Mouse (Mus musculus) liver, postnatal 0 days (tissue): ENCODE measurements around the gene Trp53rkb. TPM values are rescaled to one million over a fixed set of nuclear protein-coding genes. Genes with fewer than 3 reads are reported as not detected.
A peak's percentile ranks its signal among the peaks of the same experiment; 100 is the strongest.
"Not testable (repeated sequence)": the region's sequence is repeated elsewhere in the genome, so short reads cannot be mapped to it uniquely, and the experiment has no call there.

ENCODE experiments used
- ATAC-seq: fragments of 200-750 bp; cut with Nextera tagmentation; 2 replicates; pipeline ENCODE4 v1.8.0; 2017; ENCODE audit warnings: mild to moderate bottlenecking, moderate library complexity
- DNase-seq: peaks from one replicate; pipeline ENCODE4 v3.0.0-alpha.2; 2016
- H3K27ac ChIP-seq: fragments of 300-500 bp; sonication (generic); 2 replicates; pipeline ENCODE4 v1.5.1; 2014; ENCODE audit warnings: antibody characterized with exemption, moderate library complexity, mild to moderate bottlenecking, low read depth
- H3K27me3 ChIP-seq: fragments of 300-500 bp; sonication (generic); 2 replicates; pipeline ENCODE4 v1.6.1; 2014; ENCODE audit warnings: low read length, control low read depth, mixed read lengths; ENCODE audit not compliant: insufficient read depth
- H3K36me3 ChIP-seq: fragments of 300-500 bp; sonication (generic); replicated peaks from 2 replicates; pipeline ENCODE4 v1.6.1; 2014; ENCODE audit warnings: mild to moderate bottlenecking, control low read depth, low read length, moderate library complexity, mixed read lengths; ENCODE audit not compliant: insufficient read depth
- H3K4me1 ChIP-seq: fragments of 300-500 bp; sonication (generic); 2 replicates; pipeline ENCODE4 v1.6.1; 2014; ENCODE audit warnings: antibody characterized with exemption, mild to moderate bottlenecking, control low read depth; ENCODE audit not compliant: insufficient read depth
- H3K4me2 ChIP-seq: fragments of 300-500 bp; sonication (generic); 2 replicates; pipeline ENCODE4 v1.6.1; 2014; ENCODE audit warnings: low read depth, mild to moderate bottlenecking, low read length, moderate library complexity, mixed read lengths
- H3K4me3 ChIP-seq: fragments of 300-500 bp; sonication (generic); 2 replicates; pipeline ENCODE4 v1.5.1; 2014; ENCODE audit warnings: low read depth, low read length
- H3K9ac ChIP-seq: fragments of 300-500 bp; sonication (generic); replicated peaks from 2 replicates; pipeline ENCODE4 v1.6.1; 2014; ENCODE audit warnings: mild to moderate bottlenecking, moderate library complexity
- H3K9me3 ChIP-seq: fragments of 300-500 bp; sonication (generic); 2 replicates; pipeline ENCODE4 v1.6.1; 2016; ENCODE audit warnings: mild to moderate bottlenecking, control low read depth, low read length, mixed read lengths
- CTCF ChIP-seq: sonication (generic); IDR thresholded peaks from 2 replicates; pipeline ENCODE4 v1.5.1; 2016; ENCODE audit warnings: antibody characterized with exemption, low read depth
- EP300 ChIP-seq: IDR thresholded peaks from 2 replicates; pipeline ENCODE4 v1.6.1; 2016; ENCODE audit warnings: antibody characterized with exemption, low read depth, mild to moderate bottlenecking
- whole genome bisulfite sequencing: fragments of 180-500 bp; shearing (Covaris S2); extraction: QIAGEN DNeasy Blood & Tissue Kit; methylation state at CpG from one replicate; pipeline ENCODE4 v1.1.7; 2014; ENCODE audit not compliant: insufficient replicate concordance; 5-methylcytosine and 5-hydroxymethylcytosine counted together
- polyA plus RNA-seq: library from polyadenylated mRNA; unstranded; fragments of >200 nt; fragmentation: Nextera tagmentation; extraction: Ambion mirVana; gene quantifications from 2 replicates; pipeline ENCODE4 v1.2.1, GENCODE M21; 2015

The Trp53rkb gene
- 3.0 and 3.1 TPM in 2 replicates for polyA plus RNA-seq

DNA sequence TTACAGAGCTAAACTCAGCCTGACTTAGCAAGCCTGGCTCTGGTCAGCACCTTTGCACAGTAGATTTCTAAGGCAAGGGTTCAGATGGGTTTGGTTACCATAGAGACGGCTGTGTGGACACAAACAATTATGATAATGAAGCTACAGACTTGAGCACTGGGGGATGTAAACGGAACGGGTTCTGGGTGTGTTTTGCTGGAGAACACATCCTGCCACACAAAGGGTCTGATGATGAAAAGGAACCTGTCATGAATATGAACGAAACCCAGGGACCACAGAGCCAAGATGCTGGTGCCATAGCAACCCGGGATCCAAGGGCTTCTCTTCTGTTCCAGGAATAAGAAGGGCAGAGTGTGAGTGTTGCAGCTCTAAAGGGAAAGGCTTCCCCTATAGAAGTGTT is at the start of gene Trp53rkb:
Trp53rkb (plus strand) TSS at position 177 of the 400 bp plus-strand sequence.
- Histone ChIP-seq H3K4me2 (peak within 1 kb of the TSS; percentile 84), H3K27me3 (no peaks in the 10 kb centered on the region), H3K9ac (peak within 1 kb of the TSS; percentile 81), H3K27ac (peak within 1 kb of the TSS; percentile 71), H3K4me3 (peak within 1 kb of the TSS; percentile 85), H3K4me1 (peaks cover 7% of the 10 kb centered on the region), H3K9me3 (no peaks in the 10 kb centered on the region), H3K36me3 (0 out of 2 replicates have a peak, but pooled peaks cover under 1% of the 10 kb centered on the region)
- DNase-seq (no peak), ATAC-seq (no peak)
- WGBS = 80% methylated on average over 5 of the region's 5 CpGs
- TF ChIP-seq CTCF = no peak
- no peak for TF ChIP-seq EP300

DNA sequence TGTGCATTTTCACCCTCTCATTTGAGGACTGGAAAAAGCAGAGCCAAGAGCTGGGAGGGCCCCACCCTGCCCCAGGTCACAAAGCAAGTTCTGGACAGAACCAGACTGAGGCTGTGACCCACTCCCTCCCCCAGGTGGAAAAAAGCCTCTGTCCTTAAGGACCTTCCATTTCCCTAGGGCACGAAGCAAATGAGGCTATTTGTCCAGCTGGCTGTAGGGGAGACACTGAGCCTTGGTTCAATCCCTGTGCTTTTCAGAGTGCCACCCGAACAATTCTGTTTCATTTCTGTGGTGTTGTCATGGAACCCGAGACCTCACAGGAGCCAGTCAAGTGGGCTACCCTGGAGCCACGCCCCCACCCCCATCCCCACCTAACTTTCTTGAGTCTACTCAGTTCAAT is 48.8 kb upstream of the Trp53rkb start:
- Histone ChIP-seq H3K4me3 (no peak overlapping the region), H3K4me1 (peaks cover 9% of the 10 kb centered on the region; the same call in 1 of the 2 replicates), H3K4me2 (no peak overlapping the region), H3K27me3 (no peaks in the 10 kb centered on the region), H3K36me3 (no peaks in the 10 kb centered on the region), H3K9ac (no peak overlapping the region), H3K9me3 (no peaks in the 10 kb centered on the region), H3K27ac (no peak overlapping the region)
- TF ChIP-seq EP300 (no peak), CTCF (no peak)
- no peak for ATAC-seq
- DNase-seq = no peak
- 64% methylated on average over 4 of the region's 4 CpGs for WGBS

DNA sequence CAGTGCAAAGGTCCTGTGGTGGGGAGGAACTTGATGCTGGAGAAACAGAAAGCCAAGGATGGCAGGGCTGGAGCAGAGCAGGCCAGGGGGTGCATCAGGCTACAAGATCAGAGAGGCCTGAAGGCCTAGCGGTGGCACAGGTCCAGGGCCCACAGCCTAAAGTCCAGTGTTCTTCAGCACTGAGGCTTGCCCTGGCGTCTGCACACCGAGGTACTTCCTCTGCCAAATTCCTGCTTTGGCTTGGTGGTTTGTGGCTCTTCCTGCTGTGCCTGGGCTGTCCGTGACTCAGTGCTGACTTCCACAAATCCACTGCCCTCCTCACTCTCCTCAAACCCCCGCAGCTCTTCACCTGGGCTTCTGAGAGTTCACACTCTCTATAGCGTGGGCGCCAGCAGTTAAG is 47.9 kb upstream of the Trp53rkb start:
- Histone ChIP-seq H3K27me3 (no peaks in the 10 kb centered on the region), H3K4me3 (no peak overlapping the region), H3K36me3 (no peaks in the 10 kb centered on the region), H3K4me2 (no peak overlapping the region), H3K9ac (no peak overlapping the region), H3K27ac (no peak overlapping the region), H3K4me1 (peaks cover 9% of the 10 kb centered on the region; the same call in 1 of the 2 replicates), H3K9me3 (no peaks in the 10 kb centered on the region)
- TF ChIP-seq CTCF = no peak
- no peak for ATAC-seq
- no peak for DNase-seq
- WGBS = 57% methylated on average over 7 of the region's 7 CpGs

DNA sequence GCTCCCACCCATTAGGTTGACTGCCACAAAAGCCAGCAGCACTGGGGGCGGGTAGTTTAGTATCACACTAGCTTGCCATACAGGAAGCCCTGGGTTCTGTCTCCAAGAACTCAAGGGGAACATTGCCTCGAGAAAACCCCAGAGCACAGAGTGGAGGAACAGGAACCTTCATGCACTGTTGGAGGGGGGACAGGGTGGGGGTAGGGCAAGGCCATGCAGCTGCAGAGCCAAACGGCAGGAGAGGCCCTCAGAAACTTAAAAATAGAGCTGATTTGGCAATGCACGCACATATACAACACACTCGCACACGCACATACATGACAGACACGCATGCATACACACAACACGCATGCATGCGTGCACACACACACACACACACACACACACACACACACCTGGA is 46.5 kb upstream of the Trp53rkb start:
- Histone ChIP-seq H3K9ac (no peak overlapping the region), H3K4me2 (peak overlapping the region; percentile 61; the same call in 1 of the 2 replicates), H3K4me3 (no peak overlapping the region), H3K9me3 (no peaks in the 10 kb centered on the region), H3K27me3 (no peaks in the 10 kb centered on the region), H3K4me1 (peaks cover 9% of the 10 kb centered on the region; the same call in 1 of the 2 replicates), H3K36me3 (no peaks in the 10 kb centered on the region), H3K27ac (peak overlapping the region; percentile 74)
- ATAC-seq = peak; percentile 71
- WGBS = 56% methylated on average over 9 of the region's 9 CpGs
- peak; percentile 55 for DNase-seq
- TF ChIP-seq EP300 = no peak
- TF ChIP-seq CTCF = 0 out of 2 replicates have a peak, but pooled peaks have one; percentile 1

DNA sequence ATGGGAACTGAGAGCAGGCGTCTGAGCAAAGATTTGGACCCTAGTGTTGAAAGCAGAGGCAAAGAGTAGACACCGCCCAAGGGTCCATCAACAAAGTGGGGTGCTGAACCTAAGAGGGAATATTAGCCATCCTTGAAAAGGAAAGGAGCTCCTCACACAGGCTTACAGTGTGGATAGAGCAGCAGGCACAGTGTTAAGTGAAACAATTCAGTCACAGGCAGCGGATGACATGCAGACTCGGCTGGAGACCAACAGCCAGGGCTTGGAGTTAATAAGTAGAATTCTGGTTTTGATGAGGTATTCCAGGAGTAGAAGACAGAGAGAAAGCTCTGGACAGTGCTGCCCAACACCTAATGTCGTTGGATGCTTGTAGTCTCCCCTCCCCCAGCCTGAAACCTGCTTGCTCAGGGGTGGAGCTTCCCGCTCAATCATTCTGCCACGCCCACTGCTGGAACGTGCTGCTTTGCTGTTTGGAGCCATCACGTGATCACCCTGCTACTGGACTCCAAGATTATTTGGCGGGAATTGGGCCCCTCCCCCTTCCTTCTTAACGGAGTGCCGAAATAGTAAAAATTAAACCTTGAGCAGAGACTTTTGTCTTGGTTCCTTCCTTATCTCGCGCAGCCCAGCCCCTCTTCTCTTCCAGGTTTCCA is 45.9 kb upstream of the Trp53rkb start:
- ATAC-seq = peak; percentile 63
- H3K36me3 ChIP-seq, DNase-seq, H3K9ac ChIP-seq, H3K4me1 ChIP-seq, H3K27me3 ChIP-seq, H3K9me3 ChIP-seq: not testable (repeated sequence)
- Histone ChIP-seq H3K27ac (peak overlapping the region; percentile 74), H3K4me3 (0 out of 2 replicates have a peak overlapping the region, but pooled peaks have one; percentile 3), H3K4me2 (peak overlapping the region; percentile 61)
- WGBS = 28% methylated on average over 14 of the region's 14 CpGs

DNA sequence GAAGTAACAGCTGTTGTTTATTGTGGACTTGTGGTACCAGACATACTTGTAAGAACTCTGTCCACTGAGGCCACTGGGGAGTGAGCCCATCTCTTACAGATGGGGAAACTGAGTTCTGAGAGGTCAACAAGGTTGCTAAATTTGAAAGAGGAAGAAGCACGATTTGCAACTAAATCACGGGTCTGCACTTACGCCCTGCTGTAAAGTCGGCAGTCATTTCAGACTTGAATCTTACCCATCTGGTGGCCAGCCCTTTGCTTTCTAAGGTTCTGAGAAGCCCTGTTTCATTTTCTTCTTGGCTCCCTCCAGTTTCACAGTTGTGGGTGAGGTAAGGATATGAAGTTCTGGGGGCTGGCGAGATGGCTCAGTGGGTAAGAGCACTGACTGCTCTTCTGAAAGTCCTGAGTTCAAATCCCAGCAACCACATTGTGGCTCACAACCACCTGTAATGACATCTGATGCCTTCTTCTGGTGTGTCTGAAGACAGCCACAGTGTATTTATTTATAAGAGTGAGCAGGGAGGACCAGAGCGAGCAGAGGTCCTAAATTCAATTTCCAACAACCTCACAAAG is 41.6 kb upstream of the Trp53rkb start:
- TF ChIP-seq EP300 (no peak), CTCF (no peak)
- Histone ChIP-seq H3K9ac (no peak overlapping the region), H3K36me3 (no peaks in the 10 kb centered on the region), H3K27me3 (no peaks in the 10 kb centered on the region), H3K4me2 (no peak overlapping the region), H3K4me1 (peaks cover 12% of the 10 kb centered on the region; the same call in 1 of the 2 replicates), H3K9me3 (no peaks in the 10 kb centered on the region), H3K4me3 (no peak overlapping the region), H3K27ac (no peak overlapping the region)
- WGBS = 55% methylated on average over 6 of the region's 6 CpGs
- ATAC-seq (no peak), DNase-seq (no peak)
